Mouse (Mus musculus) olfactory bulb, adult 2 months (tissue): ENCODE measurements at regions not wholly inside any gene's neighbourhood (a gene's known extent, or its start where the extent isn't known, plus 50 kb on each side); places are given as distances from the start of the nearest gene placed in this dataset.

ENCODE experiments used
- CTCF ChIP-seq: fragments of 200-500 bp; IDR thresholded peaks from 2 replicates; pipeline ENCODE4 v1.5.1; 2012; ENCODE audit warnings: low read depth, mild to moderate bottlenecking, low read length, moderate library complexity; ENCODE audit not compliant: insufficient read depth
- POLR2A ChIP-seq: fragments of 200-500 bp; IDR thresholded peaks from 2 replicates; pipeline ENCODE4 v1.6.1; 2012; ENCODE audit warnings: mild to moderate bottlenecking, low read depth, low read length, moderate library complexity; ENCODE audit not compliant: insufficient read depth

DNA sequence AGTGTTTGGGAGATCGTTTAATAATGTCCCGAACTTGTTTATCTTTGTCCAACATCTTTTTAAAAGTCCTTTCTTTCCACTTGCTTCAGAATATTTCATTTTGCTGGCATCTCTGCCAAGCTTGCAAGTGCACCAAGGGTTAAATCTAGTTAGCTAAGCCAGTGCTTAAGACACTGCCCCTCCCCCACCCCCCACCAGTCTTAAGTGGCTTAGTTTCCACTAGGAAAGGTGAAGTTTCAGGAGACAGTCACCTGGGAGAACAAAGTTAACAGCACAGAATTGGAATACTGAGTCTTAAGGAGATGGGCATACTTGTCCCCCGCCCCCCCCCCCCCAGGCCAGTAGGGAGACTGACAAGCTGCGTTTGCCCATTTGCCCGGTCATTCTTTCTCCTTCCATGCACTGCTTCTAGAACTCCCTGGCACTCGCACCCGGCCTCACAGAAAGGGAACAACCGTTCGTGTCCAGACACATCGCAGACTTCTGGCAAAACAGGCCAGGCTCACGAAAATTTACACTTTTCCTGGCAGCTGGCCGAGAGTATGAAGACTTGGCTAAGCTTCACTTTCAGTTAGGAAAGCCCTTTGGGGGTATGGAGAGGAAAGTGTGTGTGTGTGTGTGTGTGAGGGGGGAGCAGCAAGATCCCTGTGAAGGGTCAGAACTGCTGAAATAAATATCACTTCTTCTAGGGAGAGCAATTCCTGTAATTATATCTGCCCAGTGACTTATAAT, 219.2 kb downstream of the Bcl11a start:
- TF ChIP-seq CTCF, result no peak
- no peak for TF ChIP-seq POLR2A
